Mouse (Mus musculus): ENCODE data around the gene Srgap3. TPM values are rescaled to one million over a fixed set of nuclear protein-coding genes. Genes with fewer than 3 reads are reported as not detected.
A peak's percentile ranks its signal among the peaks of the same experiment; 100 is the strongest.

The Srgap3 gene
- polyA plus RNA-seq (2015; fragmentation: Nextera tagmentation; extraction: Ambion mirVana) = 0.30 and 0.35 TPM in 2 replicates

DNA sequence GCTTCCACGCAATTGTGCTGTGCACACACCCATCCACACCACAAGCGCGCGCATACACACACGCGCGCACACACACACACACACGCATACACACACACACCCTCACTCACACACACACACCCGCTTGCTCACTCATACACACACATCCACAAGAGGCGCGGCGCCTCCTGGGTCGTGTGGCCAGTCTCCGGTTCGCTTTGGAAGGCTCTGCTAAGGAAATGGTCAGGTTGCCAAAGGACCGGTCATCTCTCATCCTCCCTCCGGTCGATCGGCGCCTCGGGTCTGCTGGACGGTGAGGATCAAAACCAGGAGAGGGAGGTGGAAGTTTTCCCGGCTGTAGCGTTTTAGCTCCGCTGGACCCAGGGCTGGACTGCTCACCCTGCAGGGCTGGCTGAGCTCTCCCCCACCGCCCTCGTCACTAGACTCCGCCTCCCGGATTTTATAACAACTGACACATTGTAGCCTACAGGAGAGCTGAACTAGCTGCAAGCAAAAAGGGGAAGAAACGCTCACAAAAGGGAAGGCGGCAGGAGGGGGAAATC lies at the start of gene Srgap3:
Srgap3 (minus strand) TSS at position 372 of the 542 bp plus-strand sequence.
- H3K9ac ChIP-seq (replicated peaks; ENCODE audit: low read depth) = peak within 1 kb of the TSS; percentile 36
- WGBS = 2% methylated on average over 31 of the region's 31 CpGs
- H3K4me2 ChIP-seq (replicated peaks; ENCODE audit: low read depth, low read length) = peak within 1 kb of the TSS; percentile 79
- ATAC-seq (peak; percentile 91), DNase-seq (ENCODE audit: low spot score) (peak; percentile 87)
- H3K4me1 ChIP-seq (ENCODE audit: insufficient read depth, low read depth, low read length) = 0 out of 2 replicates have a peak, but pooled peaks cover 3% of the 10 kb centered on the region
- no peaks in the 10 kb centered on the region for H3K36me3 ChIP-seq (ENCODE audit: insufficient read depth, low read length)
- TF ChIP-seq EP300 (IDR thresholded peaks at IDR 0.05) (no peak), CTCF (IDR thresholded peaks at IDR 0.05) (peak; percentile 6; the same call in 1 of the 2 replicates)
- H3K9me3 ChIP-seq (ENCODE audit: low read length) = no peaks in the 10 kb centered on the region
- peak within 1 kb of the TSS; percentile 51 for H3K4me3 ChIP-seq (ENCODE audit: low read depth, low read length)
- H3K27ac ChIP-seq (ENCODE audit: low read length) = no peak within 1 kb of the TSS
- H3K27me3 ChIP-seq (replicated peaks; ENCODE audit: insufficient read depth, low read length) = no peaks in the 10 kb centered on the region

DNA sequence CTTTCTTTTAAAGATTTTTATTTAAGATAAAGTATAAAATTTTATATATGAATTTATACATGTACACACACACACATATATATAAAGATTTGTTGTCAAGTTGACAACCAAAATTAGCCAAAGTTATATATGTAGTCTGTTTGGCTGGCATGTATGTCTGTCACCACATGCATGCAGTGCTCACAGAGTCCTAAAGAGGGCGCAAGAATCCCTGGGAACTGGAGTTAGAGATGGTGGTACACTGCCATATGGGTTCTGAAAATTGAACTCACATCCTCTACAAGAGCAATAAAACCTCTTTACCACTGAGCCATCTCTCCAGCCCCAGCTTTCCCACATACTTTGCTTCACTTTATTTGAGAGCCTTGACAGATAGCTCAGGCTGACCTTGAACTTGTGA lies 48.6 kb upstream of the Srgap3 start:
- peak; percentile 11; the same call in 1 of the 2 replicates for TF ChIP-seq CTCF (IDR thresholded peaks at IDR 0.05)
- no peak for TF ChIP-seq EP300 (IDR thresholded peaks at IDR 0.05)
- no peaks in the 10 kb centered on the region for H3K4me1 ChIP-seq (ENCODE audit: insufficient read depth, low read depth, low read length)
- H3K4me2 ChIP-seq (replicated peaks; ENCODE audit: low read depth, low read length) = no peak overlapping the region
- no peaks in the 10 kb centered on the region for H3K9me3 ChIP-seq (ENCODE audit: low read length)
- H3K4me3 ChIP-seq (ENCODE audit: low read depth, low read length) = no peak overlapping the region
- no peak overlapping the region for H3K27ac ChIP-seq (ENCODE audit: low read length)
- WGBS = 39% methylated on average over 1 of the region's 1 CpGs
- H3K36me3 ChIP-seq (ENCODE audit: insufficient read depth, low read length) = no peaks in the 10 kb centered on the region
- H3K27me3 ChIP-seq (replicated peaks; ENCODE audit: insufficient read depth, low read length) = no peaks in the 10 kb centered on the region
- H3K9ac ChIP-seq (replicated peaks; ENCODE audit: low read depth) = no peak overlapping the region
- ATAC-seq = no peak
- DNase-seq (ENCODE audit: low spot score) = no peak

DNA sequence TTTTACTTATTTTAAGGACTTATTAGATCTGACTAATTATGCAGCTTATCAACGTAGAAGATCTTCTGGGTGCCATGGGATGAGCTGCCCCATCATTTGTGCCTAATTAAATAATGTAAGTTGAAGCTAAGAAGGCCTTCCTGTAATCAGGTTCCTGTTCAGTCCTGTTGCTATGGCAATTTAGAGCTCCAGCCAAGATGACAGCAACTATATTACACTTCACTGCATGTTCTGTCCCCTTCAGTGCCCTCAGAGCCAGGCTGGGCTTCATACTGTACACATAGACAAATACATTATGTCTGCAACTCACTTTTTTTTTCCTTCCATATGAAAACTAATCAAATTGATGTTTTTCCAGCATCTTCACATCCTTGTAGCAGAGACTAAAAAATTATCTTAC lies 43.1 kb upstream of the Srgap3 start:
- TF ChIP-seq CTCF (IDR thresholded peaks at IDR 0.05) (no peak), EP300 (IDR thresholded peaks at IDR 0.05) (no peak)
- H3K4me1 ChIP-seq (ENCODE audit: insufficient read depth, low read depth, low read length) = no peaks in the 10 kb centered on the region
- DNase-seq (ENCODE audit: low spot score) (no peak), ATAC-seq (no peak)
- no peaks in the 10 kb centered on the region for H3K27me3 ChIP-seq (replicated peaks; ENCODE audit: insufficient read depth, low read length)
- no peak overlapping the region for H3K4me2 ChIP-seq (replicated peaks; ENCODE audit: low read depth, low read length)
- 63% methylated on average over 1 of the region's 1 CpGs for WGBS
- H3K27ac ChIP-seq (ENCODE audit: low read length) = no peak overlapping the region
- H3K36me3 ChIP-seq (ENCODE audit: insufficient read depth, low read length) = no peaks in the 10 kb centered on the region
- H3K9me3 ChIP-seq (ENCODE audit: low read length) = no peaks in the 10 kb centered on the region
- H3K4me3 ChIP-seq (ENCODE audit: low read depth, low read length) = no peak overlapping the region
- no peak overlapping the region for H3K9ac ChIP-seq (replicated peaks; ENCODE audit: low read depth)

DNA sequence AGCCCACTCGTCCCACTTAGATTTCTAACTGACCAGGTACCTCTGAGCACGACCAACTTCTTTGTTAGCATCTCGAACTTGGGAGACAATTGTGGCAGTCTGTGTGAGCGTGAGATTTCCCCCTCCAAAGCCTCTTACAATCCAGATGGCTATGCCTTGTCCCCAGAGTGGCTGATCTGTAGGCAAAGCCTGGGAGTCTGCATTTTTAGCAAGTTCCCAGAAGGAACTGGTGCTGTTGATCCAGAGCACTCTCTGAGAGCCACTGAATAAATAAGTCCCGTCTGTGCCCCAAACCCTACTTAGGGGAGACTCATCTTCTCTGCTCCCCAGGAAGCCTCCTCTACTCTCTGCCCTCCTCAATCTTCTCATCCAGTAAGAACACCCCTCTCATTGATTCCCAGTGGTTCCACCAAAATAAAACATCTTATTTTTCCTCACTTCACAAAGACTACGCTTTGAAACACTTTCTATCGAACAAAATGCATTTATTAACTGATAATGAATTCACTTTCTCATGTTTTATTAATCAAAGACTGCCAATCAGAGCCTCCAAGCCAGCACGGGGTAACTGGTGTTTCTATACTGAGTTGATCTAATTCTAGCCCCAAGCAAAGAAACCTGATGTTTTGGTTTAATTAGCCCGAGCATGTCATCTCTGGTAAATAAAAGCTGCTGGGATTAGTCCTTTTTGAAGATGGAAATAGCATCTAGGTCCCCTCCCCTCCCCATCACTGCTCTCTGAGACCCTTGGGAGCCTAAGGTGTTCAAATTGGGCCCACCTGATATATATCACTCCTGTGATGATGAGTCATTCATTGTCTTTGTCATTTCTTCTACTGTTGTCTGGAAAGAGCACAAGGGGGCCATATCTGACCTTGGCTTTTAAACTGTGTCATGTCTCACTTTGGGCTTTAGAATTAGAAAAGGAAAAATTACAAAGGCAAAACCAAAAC lies 38.6 kb upstream of the Srgap3 start:
- no peak for ATAC-seq

DNA sequence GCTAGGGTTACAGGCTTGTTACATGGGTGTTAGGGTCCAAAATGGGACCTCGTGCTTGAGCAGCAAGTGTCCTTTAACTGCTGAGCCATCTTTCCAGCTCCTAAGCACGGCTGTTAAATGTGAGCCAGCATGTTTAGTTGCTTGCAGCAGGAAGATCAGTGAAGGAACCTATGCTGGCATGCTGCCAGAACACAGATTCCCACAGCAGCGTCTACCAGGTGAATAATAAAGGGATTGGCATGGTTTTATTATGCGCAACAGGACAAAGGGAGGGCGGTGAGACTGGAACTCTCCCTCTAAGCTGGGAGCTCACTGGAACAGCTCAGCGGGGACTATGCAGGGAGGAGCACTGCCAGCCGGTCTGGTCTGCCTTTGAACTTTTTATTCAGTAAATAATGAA lies 35.2 kb upstream of the Srgap3 start:
- 42% methylated on average over 7 of the region's 7 CpGs for WGBS
- DNase-seq (ENCODE audit: low spot score) = no peak
- TF ChIP-seq EP300 (IDR thresholded peaks at IDR 0.05) = no peak

More for the DNA sequence above, 38.6 kb upstream of the Srgap3 start:
- no peak for DNase-seq (ENCODE audit: low spot score)
- 64% methylated on average over 9 of the region's 9 CpGs for WGBS
- H3K4me1 ChIP-seq (ENCODE audit: insufficient read depth, low read depth, low read length) = no peaks in the 10 kb centered on the region
- H3K9ac ChIP-seq (replicated peaks; ENCODE audit: low read depth) = no peak overlapping the region
- no peak overlapping the region for H3K27ac ChIP-seq (ENCODE audit: low read length)
- no peak overlapping the region for H3K4me2 ChIP-seq (replicated peaks; ENCODE audit: low read depth, low read length)
- no peak overlapping the region for H3K4me3 ChIP-seq (ENCODE audit: low read depth, low read length)
- no peaks in the 10 kb centered on the region for H3K9me3 ChIP-seq (ENCODE audit: low read length)
- TF ChIP-seq CTCF (IDR thresholded peaks at IDR 0.05) (no peak), EP300 (IDR thresholded peaks at IDR 0.05) (no peak)
- H3K36me3 ChIP-seq (ENCODE audit: insufficient read depth, low read length) = no peaks in the 10 kb centered on the region
- no peaks in the 10 kb centered on the region for H3K27me3 ChIP-seq (replicated peaks; ENCODE audit: insufficient read depth, low read length)

DNA sequence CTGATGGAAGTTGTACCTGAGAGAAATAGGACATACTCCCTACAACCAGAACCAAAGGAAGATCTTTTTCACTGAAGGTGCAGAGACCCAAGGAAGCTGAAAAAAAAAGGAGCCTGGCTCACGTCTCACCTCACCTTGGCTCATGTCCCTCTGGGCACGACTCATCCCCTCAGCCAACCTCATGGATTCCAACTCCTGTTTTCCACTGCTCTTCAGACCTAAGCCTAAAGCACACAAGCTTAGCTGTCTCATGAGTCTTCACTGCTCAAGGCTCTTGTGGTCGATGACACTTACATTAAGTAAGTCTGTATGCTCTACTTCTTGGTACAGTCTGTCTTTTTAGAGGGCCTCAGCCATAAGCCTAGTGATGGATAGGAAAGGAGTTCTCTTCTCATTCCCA lies 31.9 kb upstream of the Srgap3 start:
- DNase-seq (ENCODE audit: low spot score) = no peak
- no peak for ATAC-seq
- Histone ChIP-seq H3K36me3 (ENCODE audit: insufficient read depth, low read length) (no peaks in the 10 kb centered on the region), H3K9me3 (ENCODE audit: low read length) (no peaks in the 10 kb centered on the region), H3K4me3 (ENCODE audit: low read depth, low read length) (no peak overlapping the region), H3K4me1 (ENCODE audit: insufficient read depth, low read depth, low read length) (no peaks in the 10 kb centered on the region), H3K4me2 (replicated peaks; ENCODE audit: low read depth, low read length) (no peak overlapping the region), H3K9ac (replicated peaks; ENCODE audit: low read depth) (no peak overlapping the region), H3K27ac (ENCODE audit: low read length) (no peak overlapping the region), H3K27me3 (replicated peaks; ENCODE audit: insufficient read depth, low read length) (no peaks in the 10 kb centered on the region)
- TF ChIP-seq CTCF (IDR thresholded peaks at IDR 0.05) (no peak), EP300 (IDR thresholded peaks at IDR 0.05) (no peak)
- WGBS = 80% methylated on average over 3 of the region's 3 CpGs

More for the DNA sequence above, 35.2 kb upstream of the Srgap3 start:
- no peaks in the 10 kb centered on the region for H3K27me3 ChIP-seq (replicated peaks; ENCODE audit: insufficient read depth, low read length)
- no peak overlapping the region for H3K27ac ChIP-seq (ENCODE audit: low read length)
- no peak overlapping the region for H3K4me3 ChIP-seq (ENCODE audit: low read depth, low read length)
- ATAC-seq = no peak
- no peaks in the 10 kb centered on the region for H3K4me1 ChIP-seq (ENCODE audit: insufficient read depth, low read depth, low read length)
- H3K9ac ChIP-seq (replicated peaks; ENCODE audit: low read depth) = no peak overlapping the region
- H3K36me3 ChIP-seq (ENCODE audit: insufficient read depth, low read length) = no peaks in the 10 kb centered on the region
- no peak overlapping the region for H3K4me2 ChIP-seq (replicated peaks; ENCODE audit: low read depth, low read length)
- no peaks in the 10 kb centered on the region for H3K9me3 ChIP-seq (ENCODE audit: low read length)

Data from lung, postnatal 0 days (tissue).